Mouse (Mus musculus): ENCODE measurements at regions not wholly inside any gene's neighbourhood (a gene's known extent, or its start where the extent isn't known, plus 50 kb on each side); places are given as distances from the start of the nearest gene placed in this dataset.

DNA sequence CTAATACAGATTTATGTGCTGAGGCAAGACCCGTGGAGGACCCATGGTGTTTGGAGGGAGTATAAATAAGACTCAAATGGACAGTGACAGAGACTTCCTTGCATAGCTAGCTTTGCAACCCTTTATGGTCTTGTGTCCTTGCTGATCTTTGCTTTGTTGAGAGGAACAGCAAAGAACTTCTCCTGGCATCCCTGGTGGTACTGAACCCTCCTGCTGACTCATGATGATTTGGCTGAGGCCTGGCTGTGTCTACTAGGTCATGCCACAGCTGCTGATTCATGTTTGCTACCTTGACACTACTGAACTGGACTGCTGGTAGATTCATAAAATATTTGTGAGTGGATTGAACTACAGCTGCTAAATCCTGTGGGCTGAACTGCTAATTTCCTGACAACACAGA, 73.1 kb upstream of the Gpr141 start:
- POLR2A ChIA-PET: no interaction called here

DNA sequence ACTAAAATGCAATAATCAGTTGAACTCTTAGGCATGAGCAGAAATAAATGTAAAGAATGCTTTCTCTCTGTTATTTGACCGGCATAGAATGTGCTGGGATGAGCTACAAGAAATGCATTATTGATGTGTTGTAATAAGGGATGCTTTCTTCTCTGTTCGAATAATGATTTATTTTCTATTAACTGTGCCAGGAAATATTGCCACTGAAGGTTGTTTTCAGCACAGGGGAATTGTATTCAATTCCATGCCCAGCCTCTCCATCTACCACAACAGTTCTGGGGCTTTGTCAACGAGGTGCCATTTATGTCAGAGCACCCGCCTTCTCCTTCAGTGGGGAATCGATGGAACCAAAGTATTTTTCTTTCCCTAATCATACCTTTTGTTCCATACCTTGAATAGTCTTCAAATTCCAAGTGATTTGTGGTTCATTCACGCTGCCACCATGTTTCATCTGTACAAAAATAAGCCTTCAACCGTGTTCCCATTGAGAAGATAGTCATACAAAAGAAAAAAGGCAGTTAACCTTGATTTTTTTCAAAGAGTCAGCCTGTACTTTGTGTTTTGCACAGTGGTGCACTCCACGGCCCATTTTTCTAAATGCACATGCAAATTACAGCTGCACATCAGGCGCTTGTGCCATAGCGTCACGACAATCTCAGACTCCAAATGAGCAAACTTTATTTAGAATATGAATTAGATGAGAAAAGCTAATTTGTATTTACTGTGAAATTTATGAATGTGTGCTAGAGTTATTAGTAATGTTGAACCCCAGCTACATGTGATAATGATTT, 65.1 kb upstream of the Gpr141 start:
- ChIA-PET POLR2A (interaction anchor here in 1 of 4 experiments (0.7 kb wide), 1 partner anchor 12 kb away, joined by 3 read pairs; no protein-coding TSS in a partner anchor), CTCF (interaction anchor here in 1 of 4 experiments (0.6 kb wide), 1 partner anchor 403 kb away, joined by 4 read pairs; no protein-coding TSS in a partner anchor)

More for the DNA sequence above, 73.1 kb upstream of the Gpr141 start:
- CTCF ChIA-PET: no interaction called here

DNA sequence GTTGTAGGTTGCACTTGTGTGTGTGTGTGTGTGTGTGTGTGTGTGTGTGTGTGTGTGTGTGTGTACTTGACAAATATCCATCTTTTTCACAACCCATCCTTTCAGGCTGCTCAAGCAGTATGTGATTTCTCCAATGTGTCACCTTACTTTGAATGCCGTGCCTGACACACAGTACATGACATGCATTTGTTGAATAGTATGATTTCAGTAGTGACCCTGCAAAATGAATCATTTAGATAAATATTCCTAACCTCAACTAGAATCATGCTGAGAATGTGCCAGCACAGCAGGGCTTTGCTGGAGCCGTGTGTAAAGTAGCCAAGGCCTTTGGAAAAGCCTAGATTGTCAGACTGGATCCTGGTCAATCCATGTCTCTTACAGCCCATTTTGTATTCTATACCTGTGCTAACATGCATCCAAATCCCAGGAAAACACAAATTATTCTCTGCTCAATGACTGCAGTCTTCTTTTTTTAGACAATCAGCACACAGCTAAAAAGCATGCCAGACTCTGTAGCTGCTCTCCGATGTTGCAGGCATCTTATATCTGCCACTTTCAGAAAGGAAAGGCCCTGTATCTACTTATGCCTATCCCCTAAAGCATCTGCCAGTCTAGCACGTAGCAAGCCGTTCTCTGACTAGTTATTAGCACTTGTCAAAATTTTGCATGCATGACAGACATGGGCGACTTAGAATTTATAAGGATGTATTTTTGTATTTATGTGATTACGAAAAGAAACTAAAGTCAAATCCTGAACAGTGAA, 60.0 kb upstream of the Gpr141 start:
- ChIA-PET CTCF (no interaction called here), POLR2A (no interaction called here)

DNA sequence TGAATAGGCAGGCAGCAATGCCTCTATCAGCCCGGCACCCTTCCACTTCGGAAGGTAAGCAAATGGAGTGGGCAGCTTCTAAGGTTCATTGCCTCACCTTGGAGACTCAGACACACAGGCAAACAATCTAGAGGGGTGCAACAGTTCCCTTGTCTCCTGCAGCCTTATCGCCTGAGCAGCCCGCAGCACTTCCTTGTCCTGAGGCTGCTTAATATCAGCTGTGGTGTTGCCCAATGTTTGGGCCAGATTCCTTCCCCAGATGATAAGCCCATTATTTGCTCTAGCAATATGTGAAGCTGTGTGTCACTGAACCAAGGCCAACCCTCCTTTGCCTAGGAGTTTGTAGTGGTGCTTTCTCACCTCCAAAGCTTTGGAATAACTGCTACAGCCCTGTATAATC, 58.8 kb upstream of the Gpr141 start:
- ChIA-PET CTCF (no interaction called here), POLR2A (no interaction called here)

DNA sequence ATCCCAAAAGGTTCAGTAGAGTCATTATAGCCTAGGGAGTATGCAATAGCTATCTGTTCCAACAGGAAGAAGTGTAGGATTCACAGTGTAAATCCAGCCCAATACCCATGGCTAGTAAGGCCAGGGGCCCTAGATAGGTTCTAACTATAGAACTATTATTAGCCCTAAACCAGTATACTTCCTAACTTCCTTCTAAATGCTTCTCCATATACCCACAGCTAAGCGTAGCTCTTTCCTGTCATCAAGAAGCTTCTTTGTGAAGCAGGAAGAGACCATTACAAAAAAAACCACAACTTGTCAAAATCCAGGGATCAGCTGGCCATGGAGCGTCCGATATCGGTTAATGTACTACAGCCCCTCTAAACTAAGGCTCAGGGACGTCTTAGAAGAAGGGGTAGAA, 57.7 kb upstream of the Gpr141 start:
- POLR2A ChIA-PET: no interaction called here
- CTCF ChIA-PET: no interaction called here

DNA sequence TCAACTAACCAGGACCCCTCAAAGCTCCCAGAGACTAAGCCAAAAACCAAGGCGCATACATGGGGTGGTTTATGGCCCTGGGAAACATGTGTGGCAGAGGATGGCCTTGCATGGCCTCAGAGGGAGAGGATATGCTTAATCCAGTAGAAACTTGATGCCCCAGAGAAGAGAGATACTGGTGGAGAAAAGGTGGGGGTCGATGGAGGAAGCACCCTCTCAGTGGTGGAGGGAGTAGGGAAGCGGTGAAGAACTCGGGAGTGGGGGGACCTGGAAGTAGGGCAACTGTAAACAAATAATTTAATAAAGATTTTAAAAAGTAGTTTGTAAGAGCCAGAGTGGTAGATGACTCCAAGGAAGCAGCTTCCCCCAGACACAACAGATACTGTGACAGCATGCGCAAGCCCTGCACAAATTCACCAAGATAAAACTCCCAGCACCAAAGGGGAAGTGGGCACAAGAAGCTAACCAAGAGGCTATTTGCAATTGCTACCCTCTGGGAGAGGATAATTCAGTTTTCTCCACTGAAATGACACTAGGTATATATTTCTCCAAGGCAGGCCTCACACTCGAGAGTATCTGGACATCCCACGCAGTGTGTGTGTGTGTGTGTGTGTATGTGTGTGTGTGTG, 50.7 kb upstream of the Gpr141 start:
- POLR2A ChIA-PET: no interaction called here
- CTCF ChIA-PET: no interaction called here
